Mouse (Mus musculus) thymus, adult 2 months (tissue): ENCODE results near the gene Lpar3.

Experiments used
- CTCF ChIP-seq: fragments of 200-500 bp; IDR thresholded peaks from 2 replicates; pipeline ENCODE4 v1.5.1; 2012; ENCODE audit warnings: mild to moderate bottlenecking, control low read depth, low read length, moderate library complexity, borderline replicate concordance; ENCODE audit not compliant: control insufficient read depth, poor library complexity, insufficient read depth; ENCODE audit errors: extremely low read depth
- POLR2A ChIP-seq: fragments of 200-500 bp; IDR thresholded peaks from 2 replicates; pipeline ENCODE4 v1.6.1; 2012; ENCODE audit warnings: mild to moderate bottlenecking, low read length, control low read depth, moderate library complexity; ENCODE audit not compliant: control insufficient read depth, poor library complexity, insufficient read depth; ENCODE audit errors: extremely low read depth

- TF ChIP-seq CTCF (no peak), POLR2A (no peak)
These were observed 84.0 kb downstream of the Lpar3 start for GRCm38 (mm10) chr3:146304556-146305405.
